Mouse (Mus musculus) ES-E14 (cell line): ENCODE data around the gene Grid1. TPM values are rescaled to one million over a fixed set of nuclear protein-coding genes. Genes with fewer than 3 reads are reported as not detected.

Experiments used
- DNase-seq: peaks from one replicate; pipeline ENCODE4 v3.0.0-alpha.2; 2013; ENCODE audit warnings: low read depth, low spot score
- H3K27ac ChIP-seq: 2 replicates; pipeline ENCODE4 v1.5.1; 2012; ENCODE audit warnings: low read depth, mild to moderate bottlenecking, low read length, moderate library complexity, mixed read lengths; ENCODE audit not compliant: poor library complexity, insufficient read depth, severe bottlenecking
- H3K36me3 ChIP-seq: 2 replicates; pipeline ENCODE4 v1.6.1; 2012; ENCODE audit warnings: mild to moderate bottlenecking, low read length, moderate library complexity, mixed read lengths; ENCODE audit not compliant: control insufficient read depth, poor library complexity, insufficient read depth, severe bottlenecking
- H3K4me1 ChIP-seq, 2 experiments: fragments of 150-350 bp in 1 of 2; sonication (generic) in 1 of 2; 2 replicates each; pipeline ENCODE4 v1.6.1; 2012; ENCODE audit warnings: low read length in 2 of 2, mild to moderate bottlenecking in 1 of 2, mixed read lengths in 1 of 2; ENCODE audit not compliant: control insufficient read depth in 2 of 2, insufficient read depth in 2 of 2, poor library complexity in 1 of 2
- H3K4me3 ChIP-seq, 2 experiments: fragments of 150-350 bp in 1 of 2; sonication (generic) in 1 of 2; 2 replicates each; pipeline ENCODE4 v1.5.1; 2012; ENCODE audit warnings: low read length in 2 of 2, low read depth in 1 of 2, mild to moderate bottlenecking in 1 of 2, mixed read lengths in 1 of 2; ENCODE audit not compliant: insufficient read depth in 1 of 2, poor library complexity in 1 of 2, severe bottlenecking in 1 of 2
- H3K9ac ChIP-seq: 2 replicates; pipeline ENCODE4 v1.6.1; 2012; ENCODE audit warnings: low read depth, mild to moderate bottlenecking, low read length, mixed read lengths; ENCODE audit not compliant: poor library complexity, insufficient read depth, severe bottlenecking
- H3K9me3 ChIP-seq: fragments of 150-350 bp; sonication (generic); 2 replicates; pipeline ENCODE4 v1.6.1; 2012; ENCODE audit warnings: low read depth, mild to moderate bottlenecking, low read length; ENCODE audit not compliant: control insufficient read depth, insufficient read depth
- CHD2 ChIP-seq: IDR thresholded peaks from 2 replicates; pipeline ENCODE4 v1.6.1; 2014; ENCODE audit warnings: mild to moderate bottlenecking, low read depth, low read length, inconsistent platforms
- HCFC1 ChIP-seq: IDR thresholded peaks from 2 replicates; pipeline ENCODE4 v1.6.1; 2012; ENCODE audit warnings: low read length, inconsistent platforms, borderline replicate concordance; ENCODE audit not compliant: insufficient read depth
- MAFK ChIP-seq: IDR thresholded peaks from 2 replicates; pipeline ENCODE4 v1.6.1; 2014; ENCODE audit warnings: mild to moderate bottlenecking, low read depth, low read length, inconsistent platforms; ENCODE audit not compliant: insufficient read depth
- ZC3H11A ChIP-seq: IDR thresholded peaks from 2 replicates; pipeline ENCODE4 v1.6.1; 2012; ENCODE audit warnings: low read depth, mild to moderate bottlenecking, inconsistent platforms, low read length, borderline replicate concordance
- ZNF384 ChIP-seq: IDR thresholded peaks from 2 replicates; pipeline ENCODE4 v1.6.1; 2012; ENCODE audit warnings: low read depth, low read length, inconsistent platforms
- in situ Hi-C, 2 experiments: fragments of 600-800 bp; cut with MboI; formaldehyde crosslinking; loops; one replicate each; pipeline ENCODE4 v1.15.1; 2025; ENCODE audit warnings: low sequenced_read_pairs in 2 of 2, inconsistent platforms in 1 of 2; ENCODE audit not compliant: unreplicated experiment in 2 of 2
- total RNA-seq: library from RNA; depleted of rRNA; stranded (reverse); fragments of 300-350 nt; gene quantifications from 2 replicates; pipeline ENCODE4 v1.2.3, GENCODE M21; 2012

Grid1 gene
- total RNA-seq, 1 experiment = 0.54 TPM

DNA sequence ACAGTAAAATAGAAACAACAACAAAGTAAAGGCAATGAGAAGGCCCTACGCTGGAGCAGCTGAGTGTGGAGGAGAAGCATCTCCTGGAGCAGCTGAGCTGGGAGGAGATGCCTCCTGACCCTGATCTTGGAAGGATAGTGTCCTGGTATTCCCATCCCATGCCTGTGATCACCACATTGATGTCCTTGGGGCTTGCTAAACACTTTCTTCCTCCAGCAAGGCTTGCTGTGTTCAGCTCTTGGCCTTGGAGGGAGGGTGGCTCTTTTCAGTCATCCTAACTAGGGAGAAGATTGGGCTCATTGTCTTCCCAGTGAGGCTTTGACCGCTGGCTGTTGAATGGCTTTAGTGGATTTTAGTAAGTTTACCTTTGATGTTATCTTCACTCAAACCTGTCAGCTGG, 210.4 kb downstream of the Grid1 start:
- no peaks in the 10 kb centered on the region for H3K4me1 ChIP-seq
- in situ Hi-C loops = no loop called here

GRCm38 (mm10) chr14:35032283-35032682, 212.4 kb downstream of the Grid1 start:
- Histone ChIP-seq H3K4me1 (no peaks in the 10 kb centered on the region), H3K27ac (no peak overlapping the region), H3K9ac (no peak overlapping the region), H3K36me3 (no peaks in the 10 kb centered on the region), H3K9me3 (no peaks in the 10 kb centered on the region), H3K4me3 (no peak overlapping the region)
- in situ Hi-C loops = no loop called here
- no peak for TF ChIP-seq MAFK
- TF ChIP-seq ZNF384 = no peak
- TF ChIP-seq CHD2 = no peak
- TF ChIP-seq HCFC1 = no peak
- TF ChIP-seq ZC3H11A = no peak
- no peak for DNase-seq

More for the DNA sequence above, 210.4 kb downstream of the Grid1 start:
- DNase-seq = no peak
- Histone ChIP-seq H3K9ac (no peak overlapping the region), H3K36me3 (no peaks in the 10 kb centered on the region), H3K9me3 (no peaks in the 10 kb centered on the region), H3K4me3 (no peak overlapping the region), H3K27ac (no peak overlapping the region)
- TF ChIP-seq ZNF384 (no peak), CHD2 (no peak), HCFC1 (no peak), MAFK (no peak), ZC3H11A (no peak)

DNA sequence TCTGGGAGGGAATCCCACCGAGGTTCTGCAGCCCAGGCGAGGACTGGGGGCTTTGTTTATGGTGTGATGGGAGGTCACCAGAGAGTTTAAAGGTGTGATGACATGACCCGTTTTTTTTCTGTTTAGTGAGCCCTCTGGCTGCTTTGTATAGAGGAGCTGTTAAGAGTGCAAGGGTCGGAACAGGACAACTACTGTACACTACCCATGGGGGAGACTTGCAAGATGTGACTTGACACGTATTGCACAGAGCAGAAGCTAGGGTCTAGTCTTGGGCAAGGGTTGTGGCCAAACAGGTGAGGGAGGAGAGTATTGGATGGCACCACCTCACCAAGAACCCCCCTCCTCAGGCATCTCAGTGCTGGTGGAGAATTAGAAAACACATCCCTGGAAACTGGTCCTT, 224.4 kb downstream of the Grid1 start:
- no peak overlapping the region for H3K27ac ChIP-seq
- in situ Hi-C loops = no loop called here
- DNase-seq = no peak
- TF ChIP-seq CHD2 (no peak), ZC3H11A (no peak), MAFK (no peak), HCFC1 (no peak), ZNF384 (no peak)
- H3K4me3 ChIP-seq = no peak overlapping the region
- no peaks in the 10 kb centered on the region for H3K4me1 ChIP-seq
- no peak overlapping the region for H3K9ac ChIP-seq
- no peaks in the 10 kb centered on the region for H3K9me3 ChIP-seq
- no peaks in the 10 kb centered on the region for H3K36me3 ChIP-seq

DNA sequence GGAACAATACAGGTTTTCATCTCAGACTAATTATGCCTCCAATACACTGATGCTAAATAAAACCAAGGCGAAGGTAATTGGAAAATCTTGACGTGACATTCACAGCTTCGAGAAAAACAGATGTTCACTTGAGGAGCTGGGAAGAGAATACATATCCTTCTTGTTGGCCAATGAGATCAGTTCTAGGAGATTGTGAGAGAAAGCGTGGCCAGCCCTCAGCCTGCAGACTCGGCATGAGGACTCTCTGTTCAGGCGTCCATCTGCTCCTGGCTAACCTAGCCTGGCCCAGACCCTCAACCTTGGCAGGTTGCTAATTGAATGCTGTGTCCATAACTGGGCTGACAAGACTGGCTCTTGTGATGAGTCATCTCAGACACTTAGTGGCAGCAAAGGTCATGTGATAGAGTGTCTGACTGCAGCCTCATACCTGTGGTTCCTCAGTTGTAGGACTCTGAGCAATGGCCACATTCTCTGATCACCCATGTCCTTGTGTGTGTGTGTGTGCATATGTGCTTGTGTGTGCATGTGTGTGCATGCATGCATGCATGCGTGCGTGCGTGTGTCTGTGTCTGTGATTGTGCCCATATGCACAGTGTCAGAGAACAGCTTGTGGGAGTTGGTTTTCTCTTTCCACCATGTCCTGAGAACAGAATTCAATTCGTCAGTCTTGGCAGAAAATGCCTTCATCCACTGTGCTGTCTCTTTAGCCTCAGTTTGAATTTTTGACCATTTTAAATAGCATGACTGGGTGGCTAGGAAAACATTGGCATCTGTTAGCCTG, 225.2 kb downstream of the Grid1 start:
- Histone ChIP-seq H3K4me1 (no peaks in the 10 kb centered on the region), H3K9me3 (no peaks in the 10 kb centered on the region), H3K4me3 (no peak overlapping the region), H3K9ac (no peak overlapping the region), H3K36me3 (no peaks in the 10 kb centered on the region), H3K27ac (no peak overlapping the region)
- in situ Hi-C loops = no loop called here
- TF ChIP-seq ZC3H11A = no peak
- no peak for TF ChIP-seq HCFC1
- no peak for TF ChIP-seq ZNF384
- TF ChIP-seq MAFK = no peak
- no peak for TF ChIP-seq CHD2
- no peak for DNase-seq
